Mouse (Mus musculus) bone marrow macrophage, adult 2 months (primary cell): ENCODE data around the gene Pdxp. TPM values are rescaled to one million over a fixed set of nuclear protein-coding genes. Genes with fewer than 3 reads are reported as not detected.

ENCODE experiments used
- H3K27ac ChIP-seq: 2 replicates; pipeline ENCODE4 v1.5.1; 2012; ENCODE audit warnings: low read depth, low read length; ENCODE audit not compliant: insufficient read depth
- H3K4me1 ChIP-seq: 2 replicates; pipeline ENCODE4 v1.6.1; 2012; ENCODE audit warnings: low read length; ENCODE audit not compliant: control insufficient read depth, insufficient read depth
- H3K4me3 ChIP-seq: 2 replicates; pipeline ENCODE4 v1.5.1; 2012; ENCODE audit warnings: mild to moderate bottlenecking, low read length, moderate library complexity; ENCODE audit not compliant: insufficient read depth
- CTCF ChIP-seq: IDR thresholded peaks from 2 replicates; pipeline ENCODE4 v1.5.1; 2012; ENCODE audit warnings: low read depth, mild to moderate bottlenecking, low read length, moderate library complexity
- POLR2A ChIP-seq: IDR thresholded peaks from 2 replicates; pipeline ENCODE4 v1.6.1; 2012; ENCODE audit warnings: mild to moderate bottlenecking, low read depth, low read length, borderline replicate concordance
- polyA plus RNA-seq: library from polyadenylated mRNA; stranded (reverse); fragments of >200 nt; gene quantifications from 2 replicates; pipeline ENCODE4 v1.2.4, GENCODE M21; 2012; ENCODE audit not compliant: missing spikeins, insufficient read depth, insufficient read length

The Pdxp gene
- polyA plus RNA-seq, 1 experiment = 2.3 TPM

DNA sequence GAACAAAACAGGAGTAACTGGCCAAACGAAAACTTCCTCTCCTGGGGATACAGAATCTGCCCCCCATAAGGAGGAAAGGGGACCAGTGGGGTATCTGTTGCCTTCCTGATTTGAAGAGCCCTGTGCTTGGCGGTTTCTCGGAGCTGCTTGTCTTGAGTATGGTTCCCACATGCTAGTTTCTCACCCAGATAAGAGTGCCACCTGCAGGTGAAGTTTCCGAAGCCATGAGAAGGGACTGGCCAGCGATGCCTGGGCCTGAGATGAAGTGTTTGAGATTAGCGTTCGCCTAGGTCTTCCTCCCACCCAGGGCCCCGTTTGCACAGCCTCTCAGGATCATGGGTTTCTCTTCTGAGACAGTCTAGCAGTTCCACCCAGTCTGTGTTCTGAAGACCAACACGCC, 1.7 kb upstream of the Pdxp start:
- no peak overlapping the region for H3K4me3 ChIP-seq
- TF ChIP-seq CTCF (0 out of 2 replicates have a peak, but pooled peaks have one; percentile 13), POLR2A (no peak)
- H3K27ac ChIP-seq = no peak overlapping the region
- peaks cover 8% of the 10 kb centered on the region for H3K4me1 ChIP-seq

DNA sequence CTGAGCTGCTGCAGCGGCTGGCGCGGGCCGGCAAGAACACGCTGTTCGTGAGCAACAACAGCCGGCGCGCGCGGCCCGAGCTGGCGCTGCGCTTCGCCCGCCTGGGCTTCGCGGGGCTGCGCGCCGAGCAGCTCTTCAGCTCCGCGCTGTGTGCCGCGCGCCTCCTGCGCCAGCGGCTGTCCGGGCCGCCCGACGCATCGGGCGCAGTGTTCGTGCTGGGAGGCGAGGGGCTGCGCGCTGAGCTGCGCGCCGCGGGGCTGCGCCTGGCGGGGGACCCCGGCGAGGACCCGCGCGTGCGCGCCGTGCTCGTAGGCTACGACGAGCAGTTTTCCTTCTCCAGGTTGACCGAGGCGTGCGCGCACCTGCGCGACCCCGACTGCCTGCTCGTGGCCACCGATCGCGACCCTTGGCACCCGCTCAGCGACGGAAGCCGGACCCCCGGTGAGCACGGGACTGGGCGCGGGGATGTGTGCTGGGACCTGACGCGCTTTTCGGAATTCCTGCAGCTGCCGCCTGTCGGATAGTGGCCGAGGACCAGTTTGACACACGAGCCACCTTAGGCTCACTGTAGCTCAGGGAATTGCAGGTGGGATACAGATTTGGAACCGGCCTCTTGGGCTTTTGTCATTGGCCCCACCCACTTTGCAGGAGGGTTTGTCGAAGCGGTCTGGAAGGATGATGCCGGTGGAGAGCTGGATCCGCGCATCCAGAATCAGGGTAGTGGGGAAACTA, 538 bp downstream of the Pdxp start:
- no peak overlapping the region for H3K27ac ChIP-seq
- H3K4me1 ChIP-seq = peaks cover 8% of the 10 kb centered on the region
- H3K4me3 ChIP-seq = peak overlapping the region; percentile 76
- TF ChIP-seq POLR2A = no peak
- no peak for TF ChIP-seq CTCF

DNA sequence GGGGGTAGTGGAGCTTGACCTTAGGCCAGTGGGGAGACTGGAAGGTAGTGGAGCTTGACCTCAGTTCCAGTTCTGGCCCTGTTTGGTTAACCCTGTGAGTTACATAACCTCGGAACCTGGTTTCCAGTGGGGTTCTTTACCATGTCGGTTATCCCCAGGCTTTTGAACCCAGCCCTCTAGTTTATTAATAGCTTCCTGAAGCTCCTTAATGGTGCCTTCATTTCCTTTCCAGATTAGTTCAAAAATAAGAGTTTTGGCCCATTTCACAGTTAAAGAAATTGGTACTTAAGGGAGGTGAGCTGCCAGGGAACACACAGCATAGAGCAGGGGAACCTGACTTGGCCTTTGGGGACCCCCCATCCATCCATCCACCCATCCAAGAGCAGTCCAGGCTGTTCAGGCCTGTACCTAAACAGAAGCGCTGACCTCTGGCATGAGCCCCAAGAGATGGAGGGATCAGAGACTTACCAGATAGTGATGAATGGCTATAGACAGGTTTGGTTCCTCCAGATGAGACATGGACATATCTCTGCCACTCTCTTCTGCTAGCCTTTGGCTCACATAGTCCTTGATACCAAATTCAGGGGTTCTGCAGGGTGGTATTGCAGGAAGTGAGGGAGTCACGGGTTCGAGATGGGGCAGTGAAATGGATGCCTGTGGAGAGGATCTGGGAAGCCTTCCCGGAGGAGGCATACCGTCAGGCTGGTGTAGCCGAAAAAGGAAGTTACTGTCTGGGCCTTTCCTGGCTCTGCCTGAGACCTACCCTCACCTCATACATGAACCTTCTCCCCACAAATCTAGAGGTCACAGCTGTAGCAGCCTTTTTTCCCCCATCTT, 1.3 kb downstream of the Pdxp start:
- no peak for TF ChIP-seq POLR2A
- TF ChIP-seq CTCF = no peak
- H3K27ac ChIP-seq = no peak overlapping the region
- H3K4me1 ChIP-seq = peaks cover 8% of the 10 kb centered on the region
- H3K4me3 ChIP-seq = peak overlapping the region; percentile 76

DNA sequence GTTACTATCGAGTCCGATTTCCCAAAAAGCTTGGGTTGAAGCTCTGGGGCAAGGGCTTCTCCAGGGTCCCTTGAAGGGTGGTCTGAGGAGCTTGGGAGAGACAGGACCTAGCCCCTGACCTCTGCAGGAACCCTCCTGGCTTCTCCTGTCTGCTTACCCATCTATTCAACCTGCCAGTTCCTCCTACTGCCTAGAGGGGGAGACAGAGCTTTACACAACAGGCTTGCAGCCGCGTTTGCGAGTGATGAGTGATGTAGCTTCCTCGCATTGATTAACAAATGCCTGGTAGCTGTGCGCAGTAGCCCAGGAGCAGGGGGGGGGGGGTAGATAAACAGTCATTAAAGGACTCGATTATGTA, 1.9 kb downstream of the Pdxp start:
- Histone ChIP-seq H3K4me1 (peaks cover 8% of the 10 kb centered on the region), H3K27ac (no peak overlapping the region), H3K4me3 (no peak overlapping the region)
- TF ChIP-seq CTCF = peak; percentile 53
- no peak for TF ChIP-seq POLR2A

DNA sequence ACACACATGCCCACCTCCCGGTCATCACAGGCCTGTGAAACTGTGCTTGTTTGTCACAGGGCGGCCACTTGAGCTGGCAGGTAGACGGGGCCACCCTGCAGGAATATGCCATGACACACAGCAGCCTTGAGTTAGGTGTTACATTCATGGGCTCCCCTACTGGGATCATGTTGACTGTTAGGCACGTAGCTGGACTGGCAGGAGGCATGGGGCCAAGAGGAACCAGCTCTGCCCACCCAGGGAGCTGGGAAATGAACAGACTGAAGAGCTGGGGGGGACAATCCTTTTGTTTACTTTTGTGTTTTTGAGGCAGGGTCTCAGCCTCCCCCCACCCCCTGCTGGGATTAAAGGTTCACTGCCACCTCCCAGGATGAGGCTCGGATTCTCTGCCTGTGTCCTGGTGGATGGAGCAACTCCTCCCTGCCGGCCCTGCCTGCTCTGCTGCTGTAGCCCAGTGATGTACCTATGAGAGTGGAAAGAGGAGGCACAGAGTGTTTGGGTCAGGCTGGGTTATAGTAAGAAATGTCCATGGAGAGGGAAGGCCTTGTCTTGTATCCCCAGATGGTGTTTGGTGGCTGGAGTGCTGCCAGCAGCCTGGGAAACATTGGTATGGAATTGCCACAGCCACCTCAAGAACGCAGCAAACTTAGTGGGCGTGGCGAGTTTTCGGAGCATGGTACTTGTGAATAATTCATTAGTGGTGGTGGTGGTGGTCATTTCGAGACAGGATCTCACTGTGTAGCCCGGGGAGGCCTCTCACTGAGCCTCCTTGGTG, 2.5 kb downstream of the Pdxp start:
- TF ChIP-seq CTCF (no peak), POLR2A (no peak)
- Histone ChIP-seq H3K4me3 (no peak overlapping the region), H3K4me1 (peaks cover 8% of the 10 kb centered on the region), H3K27ac (no peak overlapping the region)

DNA sequence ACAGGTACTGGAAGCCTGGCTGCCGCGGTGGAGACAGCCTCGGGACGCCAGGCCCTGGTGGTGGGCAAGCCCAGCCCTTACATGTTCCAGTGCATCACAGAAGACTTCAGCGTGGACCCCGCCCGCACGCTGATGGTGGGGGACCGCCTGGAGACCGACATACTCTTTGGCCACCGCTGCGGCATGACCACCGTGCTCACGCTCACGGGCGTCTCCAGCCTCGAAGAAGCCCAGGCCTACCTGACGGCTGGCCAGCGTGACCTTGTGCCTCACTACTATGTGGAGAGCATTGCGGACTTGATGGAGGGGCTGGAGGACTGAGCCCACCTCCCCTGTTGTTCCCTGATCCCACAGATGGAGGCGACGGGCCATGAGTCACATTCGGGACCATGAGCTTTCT, 4.4 kb downstream of the Pdxp start:
- no peak for TF ChIP-seq CTCF
- no peak for TF ChIP-seq POLR2A
- Histone ChIP-seq H3K4me1 (peaks cover 8% of the 10 kb centered on the region), H3K4me3 (no peak overlapping the region), H3K27ac (no peak overlapping the region)

DNA sequence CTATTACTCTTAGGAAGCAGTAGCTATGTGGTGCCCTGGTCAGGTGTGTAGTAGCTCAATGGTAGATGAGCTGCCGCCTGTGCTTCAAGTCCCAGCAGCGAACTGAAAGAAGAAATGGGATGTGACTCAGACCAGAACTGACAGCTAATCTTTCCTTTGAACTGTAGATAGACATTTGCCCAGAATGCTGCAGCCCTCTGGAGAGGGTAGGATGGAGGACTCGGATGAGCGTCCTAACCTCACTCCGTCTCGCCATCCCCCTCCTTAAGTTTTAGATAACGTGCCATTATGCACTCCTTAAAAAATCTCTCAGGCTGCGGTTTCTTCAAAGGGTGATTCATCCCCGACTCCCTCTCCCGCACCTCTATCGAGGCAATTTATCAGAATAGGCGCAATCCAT, 6.2 kb downstream of the Pdxp start:
- peaks cover 9% of the 10 kb centered on the region for H3K4me1 ChIP-seq
- no peak for TF ChIP-seq CTCF
- TF ChIP-seq POLR2A = no peak
- H3K27ac ChIP-seq = no peak overlapping the region
- no peak overlapping the region for H3K4me3 ChIP-seq

DNA sequence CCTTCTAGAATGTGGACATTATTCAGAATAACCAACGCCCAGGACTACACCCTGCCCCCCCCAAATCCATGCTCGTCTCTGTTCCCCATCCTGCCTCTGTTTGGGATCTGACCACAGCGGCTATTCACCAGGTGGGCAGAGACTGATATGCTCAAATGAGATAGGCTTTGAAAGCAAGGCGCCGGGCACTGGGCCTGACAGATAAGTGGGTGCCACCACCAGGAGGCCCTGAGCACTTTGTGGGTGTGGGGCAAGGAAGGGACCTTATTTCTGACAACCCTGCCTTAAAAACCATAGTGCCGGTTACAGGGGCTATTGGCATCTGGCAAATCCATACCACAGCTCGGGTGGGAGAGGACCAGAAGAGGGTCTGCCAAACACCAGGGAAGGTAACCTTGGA, 9.0 kb downstream of the Pdxp start:
- H3K4me3 ChIP-seq = no peak overlapping the region
- peaks cover 13% of the 10 kb centered on the region for H3K4me1 ChIP-seq

DNA sequence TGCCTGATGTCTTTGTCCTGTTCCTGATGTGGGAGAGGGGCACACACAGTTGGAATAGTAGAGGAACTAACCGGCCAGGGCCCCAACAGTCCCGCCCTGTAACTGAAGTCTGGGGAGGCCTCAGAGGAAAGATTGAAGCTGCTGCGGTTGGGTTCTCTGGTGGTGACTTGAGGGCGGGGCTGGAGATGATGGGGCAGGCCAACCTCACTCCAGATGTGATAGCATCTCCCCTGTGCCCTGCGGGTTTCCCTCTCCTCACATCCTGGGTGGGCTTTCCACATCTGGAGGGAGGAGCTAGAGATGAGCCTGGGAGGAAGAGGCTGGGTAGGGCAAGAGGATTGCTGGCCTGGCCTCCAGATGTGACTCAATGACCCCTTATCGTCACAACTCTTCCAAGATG, 9.9 kb downstream of the Pdxp start:
- H3K4me1 ChIP-seq = peaks cover 16% of the 10 kb centered on the region

More for the DNA sequence above, 9.0 kb downstream of the Pdxp start:
- no peak for TF ChIP-seq CTCF
- no peak overlapping the region for H3K27ac ChIP-seq

More for the DNA sequence above, 9.9 kb downstream of the Pdxp start:
- Histone ChIP-seq H3K4me3 (no peak overlapping the region), H3K27ac (no peak overlapping the region)
- TF ChIP-seq CTCF = no peak
- no peak for TF ChIP-seq POLR2A
